34 mouse cellular contexts compared by ENCODE assay signal in genomic region chr4:32621637-32622036, GRCm38 (mm10). TPM values are rescaled to one million over a fixed set of nuclear protein-coding genes. Genes with fewer than 3 reads are reported as not detected.
A peak's percentile ranks its signal among the peaks of the same experiment; 100 is the strongest.
DNase-seq lines count a peak whose midpoint lies in the region; ATAC-seq lines count a peak whose summit lies in the region.
"Had no signal": no experiment of that assay in that cellular context is flagged by ENCODE, and none has a peak within 500 bp of the region (broad histone marks: within the 10 kb centered on the region; RNA-seq: fewer than 3 reads in every experiment).

No protein-coding gene starts in this region.

- H3K4me1 ChIP-seq in hindbrain, embryonic 12.5 days = peaks cover 6% of the 10 kb centered on the region
- H3K4me1 ChIP-seq in hindbrain, embryonic 13.5 days (replicated peaks) = peaks cover 8% of the 10 kb centered on the region
- H3K4me1 ChIP-seq in lung, embryonic 16.5 days (replicated peaks; ENCODE audit: control insufficient read depth, insufficient read depth, low read length) = no peaks in the 10 kb centered on the region; the same call in none of the 2 replicates

- ATAC-seq in hindbrain, embryonic 12.5 days (ENCODE audit: low FRiP score) = no peak
- ATAC-seq in hindbrain, embryonic 13.5 days (ENCODE audit: low FRiP score) = no peak
- peak; percentile 75 for ATAC-seq in lung, embryonic 16.5 days (ENCODE audit: low read depth)
- no peak for ATAC-seq in megakaryocyte, adult 5-6 weeks (ENCODE audit: poor library complexity, severe bottlenecking)
- ATAC-seq: forebrain, embryonic 15.5 days; hindbrain, postnatal 0 days; inflammation-experienced regulatory T-cells, adult 6 months had no signal

- no peak overlapping the region for H3K27ac ChIP-seq in hindbrain, embryonic 12.5 days
- H3K27ac ChIP-seq in hindbrain, embryonic 13.5 days = no peak overlapping the region
- H3K27ac ChIP-seq in lung, embryonic 16.5 days (ENCODE audit: low read length) = no peak overlapping the region
- H3K27ac ChIP-seq: embryonic facial prominence, embryonic 10.5 days; embryonic facial prominence, embryonic 13.5 days; forebrain, embryonic 12.5 days; forebrain, embryonic 15.5 days; heart, embryonic 15.5 days; hindbrain, embryonic 14.5 days; hindbrain, postnatal 0 days had no signal

- H3K4me3 ChIP-seq in hindbrain, embryonic 12.5 days = no peak overlapping the region
- no peak overlapping the region for H3K4me3 ChIP-seq in hindbrain, embryonic 13.5 days
- no peak overlapping the region for H3K4me3 ChIP-seq in lung, embryonic 16.5 days (ENCODE audit: low read length)
- H3K4me3 ChIP-seq: embryonic facial prominence, embryonic 10.5 days; embryonic facial prominence, embryonic 13.5 days; erythroblast, embryonic 14.5 days; forebrain, embryonic 12.5 days; forebrain, embryonic 15.5 days; heart, embryonic 15.5 days had no signal

- peak; percentile 6 for DNase-seq in lung, postnatal 14 days
- DNase-seq in lung, postnatal 4 days = peak; percentile 5 to 58
- DNase-seq in kidney, adult 11 months = no peak
- DNase-seq: adrenal gland, adult 2 months; adrenal gland, postnatal 14 days; B cell, adult 2 months; cerebellum, adult 11 months; cerebellum, adult 2 months; cerebellum, adult 9-11 months; cerebellum, postnatal 25 days; gastrocnemius, postnatal 10 days; gastrocnemius, postnatal 36 days; heart, postnatal 10 days had no signal

- H3K9me3 ChIP-seq in hindbrain, embryonic 12.5 days (replicated peaks) = no peaks in the 10 kb centered on the region
- H3K9me3 ChIP-seq in hindbrain, embryonic 13.5 days = no peaks in the 10 kb centered on the region
- no peaks in the 10 kb centered on the region for H3K9me3 ChIP-seq in lung, embryonic 16.5 days (ENCODE audit: control insufficient read depth, low read length)
- H3K9me3 ChIP-seq: embryonic facial prominence, embryonic 10.5 days; embryonic facial prominence, embryonic 13.5 days; forebrain, embryonic 12.5 days; forebrain, embryonic 15.5 days; G1E; heart, embryonic 15.5 days had no signal

- no peak overlapping the region for H3K4me2 ChIP-seq in hindbrain, embryonic 12.5 days (replicated peaks)
- H3K4me2 ChIP-seq in hindbrain, embryonic 13.5 days = no peak overlapping the region
- no peak overlapping the region for H3K4me2 ChIP-seq in lung, embryonic 16.5 days (ENCODE audit: low read depth, low read length)
- H3K4me2 ChIP-seq: embryonic facial prominence, embryonic 13.5 days; forebrain, embryonic 12.5 days; forebrain, embryonic 15.5 days; heart, embryonic 11.5 days; heart, embryonic 15.5 days; hindbrain, embryonic 14.5 days had no signal

- no peaks in the 10 kb centered on the region for H3K27me3 ChIP-seq in hindbrain, embryonic 12.5 days
- no peaks in the 10 kb centered on the region for H3K27me3 ChIP-seq in hindbrain, embryonic 13.5 days
- H3K27me3 ChIP-seq in lung, embryonic 16.5 days (ENCODE audit: control insufficient read depth, insufficient read depth, low read depth, low read length) = no peaks in the 10 kb centered on the region
- H3K27me3 ChIP-seq: CH12.LX; embryonic facial prominence, embryonic 13.5 days; forebrain, embryonic 12.5 days; forebrain, embryonic 15.5 days; heart, embryonic 15.5 days had no signal

- H3K36me3 ChIP-seq in hindbrain, embryonic 12.5 days = 0 out of 2 replicates have a peak, but pooled peaks cover 5% of the 10 kb centered on the region
- H3K36me3 ChIP-seq in hindbrain, embryonic 13.5 days = peaks cover 6% of the 10 kb centered on the region; the same call in 1 of the 2 replicates
- no peaks in the 10 kb centered on the region for H3K36me3 ChIP-seq in lung, embryonic 16.5 days (ENCODE audit: control insufficient read depth, insufficient read depth, low read length)

- H3K9ac ChIP-seq in hindbrain, embryonic 12.5 days = 0 out of 2 replicates have a peak overlapping the region, but pooled peaks have one; percentile 13
- H3K9ac ChIP-seq in hindbrain, embryonic 13.5 days = no peak overlapping the region
- no peak overlapping the region for H3K9ac ChIP-seq in lung, embryonic 16.5 days (ENCODE audit: low read length)
- H3K9ac ChIP-seq: embryonic facial prominence, embryonic 13.5 days; forebrain, embryonic 12.5 days; forebrain, embryonic 15.5 days; heart, embryonic 15.5 days; hindbrain, embryonic 14.5 days had no signal

RNA-seq across cellular contexts. Expression of gene Casp8ap2, which starts 6.4 kb away (rescaled TPM):
- polyA plus RNA-seq in hindbrain, embryonic 12.5 days (2016; fragmentation: Nextera tagmentation; extraction: Ambion mirVana) = 51.4 and 55.9 TPM in 2 replicates
- polyA plus RNA-seq in hindbrain, embryonic 13.5 days (2015; fragmentation: Nextera tagmentation; extraction: Ambion mirVana) = 53.4 and 53.5 TPM in 2 replicates
- 47.0 and 50.4 TPM in 2 replicates for polyA plus RNA-seq in lung, embryonic 16.5 days (2015; fragmentation: Nextera tagmentation; extraction: Ambion mirVana)
- total RNA-seq in megakaryocyte, adult 5-6 weeks (2015) = 30.0 and 33.3 TPM in 2 replicates
- total RNA-seq in megakaryocyte, adult 5-6 weeks (2017) = 36.5 and 46.9 TPM in 2 replicates

RNA-seq across cellular contexts. Expression of gene Gja10, which starts 19.1 kb away (rescaled TPM):
- not detected in 2 replicates for polyA plus RNA-seq in hindbrain, embryonic 12.5 days (2016; fragmentation: Nextera tagmentation; extraction: Ambion mirVana)
- polyA plus RNA-seq in hindbrain, embryonic 13.5 days (2015; fragmentation: Nextera tagmentation; extraction: Ambion mirVana) = 0.12 TPM in 1 of 2 replicates, not detected in the other
- polyA plus RNA-seq in lung, embryonic 16.5 days (2015; fragmentation: Nextera tagmentation; extraction: Ambion mirVana) = not detected in 2 replicates
- total RNA-seq in megakaryocyte, adult 5-6 weeks (2015) = not detected in 2 replicates
- not detected in 2 replicates for total RNA-seq in megakaryocyte, adult 5-6 weeks (2017)
- total RNA-seq: adrenal gland, adult 2 months; adrenal gland, postnatal 14 days; CH12.LX; common myeloid progenitor, adult 5-6 weeks; G1E; gastrocnemius, adult 18-20 months; gastrocnemius, postnatal 10 days; gastrocnemius, postnatal 36 days; granulocyte monocyte progenitor cell, adult 5-6 weeks; heart, adult 8-10 months; heart, postnatal 10 days; hematopoietic stem cell, adult 5-6 weeks; hindbrain, postnatal 0 days had no signal
- polyA plus RNA-seq: adrenal gland, adult 2 months; cerebellum, adult 2 months; embryonic facial prominence, embryonic 13.5 days; erythroblast, embryonic 14.5 days; forebrain, embryonic 12.5 days; forebrain, embryonic 15.5 days; G1E; heart, embryonic 11.5 days; heart, embryonic 15.5 days; hindbrain, embryonic 14.5 days; inflammation-experienced regulatory T-cells, adult 6 months had no signal

RNA-seq across cellular contexts. Expression of gene Mdn1, which starts 35.3 kb away (rescaled TPM):
- 15.9 and 17.5 TPM in 2 replicates for polyA plus RNA-seq in hindbrain, embryonic 12.5 days (2016; fragmentation: Nextera tagmentation; extraction: Ambion mirVana)
- polyA plus RNA-seq in hindbrain, embryonic 13.5 days (2015; fragmentation: Nextera tagmentation; extraction: Ambion mirVana) = 15.8 and 17.2 TPM in 2 replicates
- polyA plus RNA-seq in lung, embryonic 16.5 days (2015; fragmentation: Nextera tagmentation; extraction: Ambion mirVana) = 9.2 and 10.8 TPM in 2 replicates
- 9.1 and 15.0 TPM in 2 replicates for total RNA-seq in megakaryocyte, adult 5-6 weeks (2015)
- total RNA-seq in megakaryocyte, adult 5-6 weeks (2017) = 19.3 and 21.7 TPM in 2 replicates
